Mouse (Mus musculus) heart, embryonic 13.5 days (tissue): ENCODE results near the gene Unc119. TPM values are rescaled to one million over a fixed set of nuclear protein-coding genes. Genes with fewer than 3 reads are reported as not detected.

ENCODE experiments used
- ATAC-seq: fragments of 200-750 bp; cut with Nextera tagmentation; 2 replicates; pipeline ENCODE4 v1.8.0; 2017; ENCODE audit warnings: moderate TSS enrichment; ENCODE audit not compliant: insufficient number of reproducible peaks, low FRiP score, low TSS enrichment; ENCODE audit errors: extremely low read depth
- H3K27ac ChIP-seq: fragments of 300-500 bp; sonication (generic); replicated peaks from 2 replicates; pipeline ENCODE4 v1.5.1; 2015; ENCODE audit warnings: moderate library complexity, mild to moderate bottlenecking, inconsistent platforms
- H3K27me3 ChIP-seq: fragments of 300-500 bp; sonication (generic); replicated peaks from 2 replicates; pipeline ENCODE4 v1.6.1; 2015; ENCODE audit warnings: mild to moderate bottlenecking, inconsistent platforms
- H3K36me3 ChIP-seq: fragments of 300-500 bp; sonication (generic); 2 replicates; pipeline ENCODE4 v1.6.1; 2015; ENCODE audit warnings: mild to moderate bottlenecking, inconsistent platforms
- H3K4me1 ChIP-seq: fragments of 300-500 bp; sonication (generic); 2 replicates; pipeline ENCODE4 v1.6.1; 2015; ENCODE audit warnings: inconsistent platforms
- H3K4me2 ChIP-seq: fragments of 300-500 bp; sonication (generic); 2 replicates; pipeline ENCODE4 v1.6.1; 2015; ENCODE audit warnings: inconsistent platforms, mild to moderate bottlenecking, moderate library complexity
- H3K4me3 ChIP-seq: fragments of 300-500 bp; sonication (generic); 2 replicates; pipeline ENCODE4 v1.5.1; 2015; ENCODE audit warnings: moderate library complexity, mild to moderate bottlenecking, inconsistent platforms
- H3K9ac ChIP-seq: fragments of 300-500 bp; sonication (generic); 2 replicates; pipeline ENCODE4 v1.6.1; 2015; ENCODE audit warnings: inconsistent platforms, mild to moderate bottlenecking, moderate library complexity
- H3K9me3 ChIP-seq: fragments of 300-500 bp; sonication (generic); 2 replicates; pipeline ENCODE4 v1.6.1; 2016; ENCODE audit warnings: inconsistent platforms
- WGBS: fragments of 180-500 bp; shearing (Covaris S2); methylation state at CpG from one replicate; pipeline ENCODE4 v1.1.7; 2015; ENCODE audit warnings: mixed read lengths; 5-methylcytosine and 5-hydroxymethylcytosine counted together
- polyA plus RNA-seq: library from polyadenylated mRNA; unstranded; fragments of >200 nt; fragmentation: Nextera tagmentation; extraction: Ambion mirVana; gene quantifications from 2 replicates; pipeline ENCODE4 v1.2.1, GENCODE M21; 2015

Unc119 gene
- polyA plus RNA-seq, 1 experiment from 2014 or later, result 42.8 TPM

DNA sequence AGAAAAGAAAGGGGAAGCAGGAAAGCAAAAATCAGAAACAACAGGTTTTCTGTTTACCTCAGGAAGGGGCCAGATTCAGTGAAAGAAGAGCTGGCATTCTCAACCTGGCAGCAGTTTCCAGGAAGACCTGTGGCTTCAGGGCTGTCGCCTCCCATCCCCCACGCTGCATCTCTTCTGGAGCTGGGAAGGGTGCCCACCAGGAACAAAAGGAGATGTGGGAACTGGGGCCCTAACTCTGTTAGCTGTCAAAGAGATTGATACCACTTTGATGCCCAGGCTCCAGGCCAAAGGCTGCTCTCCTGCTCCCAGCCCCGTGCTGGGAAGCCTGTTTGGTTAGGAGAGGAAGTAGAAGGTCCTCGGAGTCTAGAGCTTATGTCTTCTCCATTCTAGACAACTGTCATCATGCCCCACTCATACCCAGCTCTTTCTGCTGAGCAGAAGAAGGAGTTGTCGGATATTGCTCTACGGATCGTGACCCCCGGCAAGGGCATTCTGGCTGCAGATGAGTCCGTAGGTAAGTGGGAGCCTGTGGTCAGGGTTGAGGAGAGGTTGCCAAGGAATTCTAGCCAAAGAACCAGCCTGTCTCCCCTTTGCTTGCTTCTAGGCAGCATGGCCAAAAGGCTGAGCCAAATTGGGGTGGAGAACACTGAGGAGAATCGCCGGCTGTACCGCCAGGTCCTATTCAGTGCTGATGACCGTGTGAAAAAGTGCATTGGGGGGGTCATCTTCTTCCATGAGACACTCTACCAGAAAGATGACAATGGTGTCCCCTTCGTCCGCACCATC is 19.1 kb upstream of the Unc119 start:
- peak overlapping the region; percentile 25; the same call in 1 of the 2 replicates for H3K9ac ChIP-seq
- ATAC-seq, result no peak
- 85% methylated on average over 15 of the region's 15 CpGs for WGBS

DNA sequence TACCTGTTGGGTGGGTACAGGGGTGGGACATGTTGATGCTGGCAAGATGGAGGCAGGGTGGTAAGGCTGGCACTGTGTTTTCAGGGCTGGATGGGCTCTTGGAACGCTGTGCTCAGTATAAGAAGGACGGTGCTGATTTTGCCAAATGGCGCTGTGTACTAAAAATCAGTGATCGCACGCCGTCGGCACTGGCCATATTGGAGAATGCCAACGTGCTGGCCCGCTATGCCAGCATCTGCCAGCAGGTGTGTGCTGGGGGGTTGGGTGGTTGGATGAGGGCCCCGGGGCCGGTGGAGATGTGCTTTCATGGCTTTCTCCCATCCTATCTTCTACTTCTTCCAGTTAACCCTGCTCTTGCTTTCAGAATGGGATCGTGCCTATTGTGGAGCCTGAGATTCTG is 18.3 kb upstream of the Unc119 start:
- Histone ChIP-seq H3K27ac (no peak overlapping the region), H3K9ac (no peak overlapping the region), H3K4me3 (no peak overlapping the region), H3K27me3 (no peaks in the 10 kb centered on the region), H3K4me2 (no peak overlapping the region), H3K36me3 (peaks cover 23% of the 10 kb centered on the region), H3K9me3 (no peaks in the 10 kb centered on the region), H3K4me1 (peaks cover 35% of the 10 kb centered on the region)
- no peak for ATAC-seq
- WGBS, result 89% methylated on average over 12 of the region's 12 CpGs

More for the DNA sequence above, 19.1 kb upstream of the Unc119 start:
- H3K9me3 ChIP-seq, result no peaks in the 10 kb centered on the region
- no peaks in the 10 kb centered on the region for H3K27me3 ChIP-seq
- H3K4me2 ChIP-seq, result peak overlapping the region; percentile 62
- peaks cover 31% of the 10 kb centered on the region for H3K36me3 ChIP-seq
- H3K4me1 ChIP-seq, result peaks cover 32% of the 10 kb centered on the region
- H3K4me3 ChIP-seq, result no peak overlapping the region
- no peak overlapping the region for H3K27ac ChIP-seq

DNA sequence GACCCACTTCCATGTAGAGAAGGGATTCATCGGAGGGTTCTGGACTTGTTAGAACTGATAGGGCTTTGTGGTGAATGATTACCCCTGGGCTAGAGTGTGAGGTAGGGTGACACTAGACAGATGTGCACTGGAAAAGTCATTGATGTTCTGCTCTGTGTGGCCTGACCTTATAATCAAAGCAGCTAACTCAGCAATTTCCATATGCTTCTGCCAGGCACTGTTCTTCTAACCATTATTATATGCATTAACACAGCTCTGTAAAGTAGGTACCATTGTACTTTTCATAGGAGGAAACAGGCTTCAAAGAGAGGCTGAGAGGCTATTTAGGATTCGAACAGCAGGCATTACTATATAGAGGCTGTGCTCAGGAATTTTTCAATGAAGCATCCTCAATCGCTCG is 16.1 kb upstream of the Unc119 start:
- ATAC-seq, result no peak
- 92% methylated on average over 4 of the region's 4 CpGs for WGBS
- no peaks in the 10 kb centered on the region for H3K27me3 ChIP-seq

DNA sequence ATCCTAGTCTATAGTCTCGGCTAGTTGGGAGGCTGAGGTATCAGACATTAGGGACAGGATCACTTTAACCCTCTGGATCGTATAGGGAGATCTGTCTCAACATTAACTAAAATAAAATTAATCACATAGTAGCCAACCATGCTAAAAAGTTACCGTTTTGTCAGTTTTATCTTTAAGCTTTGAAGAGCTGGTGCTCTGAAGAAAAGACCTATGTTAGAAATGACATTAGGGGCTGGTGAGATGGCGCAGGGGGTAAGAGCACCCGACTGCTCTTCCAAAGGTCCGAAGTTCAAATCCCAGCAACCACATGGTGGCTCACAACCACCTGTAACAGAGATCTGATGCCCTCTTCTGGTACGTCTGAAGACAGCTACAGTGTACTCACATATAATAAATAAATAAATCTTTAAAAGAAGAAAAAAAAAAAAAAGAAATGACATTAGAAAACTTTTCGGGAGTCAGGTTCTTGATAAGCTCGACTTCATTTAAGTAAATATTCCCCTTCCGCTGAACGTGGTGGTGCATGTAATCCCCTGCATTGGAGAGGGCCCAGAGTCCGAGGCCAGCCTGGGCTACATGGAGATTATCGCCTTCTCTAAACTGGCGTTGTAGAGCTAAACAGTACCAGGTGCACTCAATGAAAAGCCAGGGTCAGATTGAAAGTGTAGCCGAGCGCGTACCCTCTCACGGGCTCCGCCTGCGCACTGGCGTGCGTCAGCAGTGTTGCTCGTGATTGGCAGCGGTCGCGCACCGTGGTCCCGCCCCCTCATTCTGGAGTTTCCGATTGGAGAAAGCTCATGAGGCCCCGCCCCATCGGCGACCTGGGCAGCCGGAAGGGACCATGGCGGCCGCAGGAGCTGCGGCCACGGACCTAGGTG is 15.4 kb upstream of the Unc119 start, which contains the start of gene Pigs:
Pigs (plus strand) TSS at position 782 of the 878 bp plus-strand sequence.
- Histone ChIP-seq H3K4me1 (peaks cover 24% of the 10 kb centered on the region), H3K4me3 (peak within 1 kb of the TSS; percentile 95), H3K9ac (peak within 1 kb of the TSS; percentile 92), H3K4me2 (peak within 1 kb of the TSS; percentile 96), H3K9me3 (no peaks in the 10 kb centered on the region), H3K27ac (peak within 1 kb of the TSS; percentile 32; the same call in 1 of the 2 replicates), H3K36me3 (peaks cover 7% of the 10 kb centered on the region), H3K27me3 (no peaks in the 10 kb centered on the region)
- 10% methylated on average over 37 of the region's 37 CpGs for WGBS
- ATAC-seq, result peak; percentile 88

More for the DNA sequence above, 16.1 kb upstream of the Unc119 start:
- no peak overlapping the region for H3K4me3 ChIP-seq
- H3K4me2 ChIP-seq, result no peak overlapping the region
- no peaks in the 10 kb centered on the region for H3K9me3 ChIP-seq
- H3K36me3 ChIP-seq, result peaks cover 1% of the 10 kb centered on the region
- H3K27ac ChIP-seq, result no peak overlapping the region
- H3K4me1 ChIP-seq, result peaks cover 30% of the 10 kb centered on the region
- H3K9ac ChIP-seq, result no peak overlapping the region

DNA sequence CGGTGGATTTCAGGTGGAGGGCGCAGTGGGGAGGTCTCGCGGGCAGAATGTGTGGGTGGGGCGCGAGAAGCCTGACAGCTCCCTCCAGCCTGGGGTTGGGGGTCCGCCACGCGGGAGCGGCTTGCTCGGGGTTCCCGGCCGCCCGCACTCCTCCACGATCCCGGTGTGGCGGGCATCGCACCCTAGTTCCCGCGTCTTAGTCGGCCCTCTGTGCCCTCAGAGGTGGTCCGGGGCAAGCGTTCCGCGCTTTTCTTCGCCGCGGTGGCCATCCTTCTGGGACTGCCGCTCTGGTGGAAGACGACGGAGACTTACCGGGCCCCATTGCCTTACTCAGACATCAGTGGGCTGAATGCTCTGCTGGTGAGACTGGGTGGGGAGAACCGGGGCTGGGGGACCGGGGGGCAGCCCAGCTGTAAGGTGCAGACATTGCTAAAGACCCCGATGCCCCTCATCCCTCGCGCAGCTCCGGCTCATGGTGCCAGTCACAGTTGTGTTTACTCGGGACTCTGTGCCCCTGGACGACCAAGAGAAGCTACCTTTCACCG is 14.7 kb upstream of the Unc119 start:
- peak overlapping the region; percentile 95 for H3K4me3 ChIP-seq
- WGBS, result under 1% methylated on average over 41 of the region's 41 CpGs
- peak overlapping the region; percentile 96 for H3K4me2 ChIP-seq
- H3K27ac ChIP-seq, result 0 out of 2 replicates have a peak overlapping the region, but pooled peaks have one; percentile 20
- peak; percentile 12; the same call in 1 of the 2 replicates for ATAC-seq
- H3K27me3 ChIP-seq, result no peaks in the 10 kb centered on the region
- H3K4me1 ChIP-seq, result peaks cover 17% of the 10 kb centered on the region
- peak overlapping the region; percentile 92 for H3K9ac ChIP-seq
- peaks cover 14% of the 10 kb centered on the region for H3K36me3 ChIP-seq
- H3K9me3 ChIP-seq, result no peaks in the 10 kb centered on the region

DNA sequence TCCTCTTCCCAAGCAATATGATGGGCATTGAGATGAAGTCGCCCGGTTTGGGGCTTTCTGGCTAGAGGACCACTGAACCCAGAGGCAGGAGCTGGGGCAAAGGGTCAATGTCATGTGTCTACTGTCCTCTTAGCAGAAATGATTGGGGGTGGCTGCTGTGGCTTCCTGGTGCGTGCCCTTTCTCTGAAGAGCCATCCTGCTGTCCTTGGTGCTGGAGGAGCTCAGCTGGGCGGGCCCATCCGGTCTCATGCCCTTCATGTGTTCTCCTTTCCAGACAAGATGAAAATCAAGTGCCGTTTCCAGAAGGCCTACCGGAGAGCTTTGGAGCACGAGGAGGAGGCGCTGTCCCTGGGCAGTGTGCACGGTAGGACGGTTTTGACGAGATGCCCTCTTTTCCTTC is 10.6 kb upstream of the Unc119 start:
- Histone ChIP-seq H3K4me3 (no peak overlapping the region), H3K4me1 (peaks cover 8% of the 10 kb centered on the region), H3K36me3 (peaks cover 49% of the 10 kb centered on the region), H3K9me3 (no peaks in the 10 kb centered on the region), H3K9ac (no peak overlapping the region), H3K27ac (no peak overlapping the region), H3K27me3 (no peaks in the 10 kb centered on the region), H3K4me2 (no peak overlapping the region)
- ATAC-seq, result no peak
- 90% methylated on average over 12 of the region's 12 CpGs for WGBS

DNA sequence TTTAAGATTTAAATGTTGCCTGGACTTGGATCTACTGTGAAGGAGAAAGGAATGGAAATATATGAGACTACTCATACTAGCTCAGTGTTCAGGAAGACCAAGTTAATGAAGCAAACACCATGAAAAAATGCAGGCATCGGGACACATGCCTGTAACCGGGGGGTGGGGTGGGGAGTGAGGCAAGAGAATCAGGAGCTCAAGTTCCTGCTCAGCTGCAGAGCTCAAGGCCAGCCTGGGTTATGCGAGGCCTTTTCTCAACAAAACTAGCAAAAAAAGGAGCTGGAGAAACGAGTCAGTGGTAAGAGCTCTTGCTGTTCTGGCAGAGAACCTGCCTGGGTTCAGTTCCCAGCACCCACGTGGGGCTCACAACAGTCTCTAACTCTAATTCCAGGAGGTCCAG is 9.3 kb upstream of the Unc119 start:
- H3K4me3 ChIP-seq, result no peak overlapping the region
- no peaks in the 10 kb centered on the region for H3K27me3 ChIP-seq
- H3K36me3 ChIP-seq, result peaks cover 61% of the 10 kb centered on the region
- ATAC-seq, result no peak
- WGBS, result 92% methylated on average over 5 of the region's 5 CpGs
- H3K9me3 ChIP-seq, result no peaks in the 10 kb centered on the region
- H3K27ac ChIP-seq, result no peak overlapping the region
- no peak overlapping the region for H3K9ac ChIP-seq
- no peak overlapping the region for H3K4me2 ChIP-seq
- peaks cover 5% of the 10 kb centered on the region for H3K4me1 ChIP-seq

DNA sequence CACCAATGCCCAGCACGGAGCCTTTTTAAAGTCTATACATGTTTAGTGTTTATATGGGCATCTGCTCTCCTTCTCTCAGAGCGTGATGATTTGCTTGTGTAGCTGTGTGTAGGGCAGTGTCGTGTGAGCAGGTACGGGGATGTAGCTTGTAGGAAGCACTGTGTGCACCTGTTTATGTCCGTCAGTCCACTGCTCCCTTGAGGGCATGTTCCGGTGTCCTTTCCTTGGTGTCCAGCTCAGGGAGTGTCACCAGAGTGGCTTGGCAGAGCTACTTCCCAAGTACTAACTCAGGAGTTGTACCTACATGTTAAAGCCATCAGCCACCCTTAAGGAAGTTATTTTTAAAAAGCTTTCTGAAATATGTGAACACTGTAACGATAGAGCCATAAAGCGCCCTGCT is 6.2 kb upstream of the Unc119 start:
- ATAC-seq, result no peak
- 86% methylated on average over 8 of the region's 8 CpGs for WGBS
- Histone ChIP-seq H3K9ac (no peak overlapping the region), H3K27me3 (no peaks in the 10 kb centered on the region), H3K4me2 (no peak overlapping the region), H3K9me3 (no peaks in the 10 kb centered on the region), H3K4me3 (no peak overlapping the region), H3K36me3 (peaks cover 86% of the 10 kb centered on the region), H3K4me1 (no peaks in the 10 kb centered on the region), H3K27ac (no peak overlapping the region)

DNA sequence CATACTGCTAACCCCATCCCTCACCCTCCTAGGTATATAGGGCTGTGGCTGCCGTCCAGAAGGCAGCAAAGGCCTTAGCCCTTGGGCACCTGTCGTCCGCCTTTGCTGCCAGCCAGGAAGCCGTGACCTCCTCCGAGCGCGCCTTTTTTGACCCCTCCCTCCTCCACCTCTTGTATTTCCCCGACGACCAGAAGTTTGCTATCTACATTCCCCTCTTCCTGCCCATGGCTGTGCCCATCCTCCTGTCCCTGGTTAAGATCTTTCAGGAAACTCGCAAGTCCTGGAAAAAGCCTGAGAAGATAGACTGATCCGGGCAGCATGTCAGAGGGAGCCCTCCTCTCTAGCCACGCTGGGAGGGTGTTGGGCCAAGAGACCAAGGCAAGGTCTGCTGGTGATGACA is 1.6 kb upstream of the Unc119 start:
- 59% methylated on average over 12 of the region's 12 CpGs for WGBS
- Histone ChIP-seq H3K9me3 (no peaks in the 10 kb centered on the region), H3K4me1 (peaks cover 36% of the 10 kb centered on the region), H3K27ac (no peak overlapping the region), H3K9ac (no peak overlapping the region), H3K27me3 (no peaks in the 10 kb centered on the region), H3K36me3 (peaks cover 44% of the 10 kb centered on the region), H3K4me2 (no peak overlapping the region), H3K4me3 (no peak overlapping the region)
- ATAC-seq, result no peak

DNA sequence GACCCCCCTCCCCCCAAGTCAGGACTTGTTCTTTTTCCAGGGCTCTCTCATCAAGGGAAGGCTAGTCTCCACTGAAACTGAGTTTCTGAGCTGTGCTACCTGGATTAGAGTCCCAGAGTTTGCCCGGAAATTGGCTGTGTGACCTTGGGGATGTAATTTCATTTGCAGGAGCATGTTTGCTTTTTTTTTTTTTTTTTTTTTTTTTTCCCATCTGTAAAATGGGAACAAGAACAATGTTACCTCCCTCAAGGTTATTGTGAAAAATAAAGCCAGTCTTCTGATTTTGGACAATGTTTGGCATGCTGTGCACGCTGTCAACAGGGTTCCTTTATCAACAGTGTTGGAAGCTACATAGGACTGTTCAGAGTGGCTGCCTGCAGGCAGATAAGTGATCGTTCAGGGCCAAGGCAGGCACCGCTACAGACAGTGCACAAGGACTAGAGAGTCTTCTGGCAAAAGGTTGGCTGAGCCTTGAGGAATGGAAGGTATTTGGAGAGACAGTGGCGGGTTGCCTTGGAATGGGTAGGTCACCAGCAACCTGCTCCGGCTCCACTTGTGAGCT is 1.1 kb downstream of the Unc119 start:
- Histone ChIP-seq H3K27me3 (no peaks in the 10 kb centered on the region), H3K36me3 (peaks cover 40% of the 10 kb centered on the region), H3K4me3 (peak overlapping the region; percentile 94), H3K4me1 (peaks cover 51% of the 10 kb centered on the region), H3K27ac (peak overlapping the region; percentile 88), H3K9me3 (no peaks in the 10 kb centered on the region), H3K4me2 (peak overlapping the region; percentile 94), H3K9ac (peak overlapping the region; percentile 96)
- no peak for ATAC-seq
- 42% methylated on average over 6 of the region's 6 CpGs for WGBS
